Mouse (Mus musculus): ENCODE measurements around the gene Parvg.

Parvg gene

DNA sequence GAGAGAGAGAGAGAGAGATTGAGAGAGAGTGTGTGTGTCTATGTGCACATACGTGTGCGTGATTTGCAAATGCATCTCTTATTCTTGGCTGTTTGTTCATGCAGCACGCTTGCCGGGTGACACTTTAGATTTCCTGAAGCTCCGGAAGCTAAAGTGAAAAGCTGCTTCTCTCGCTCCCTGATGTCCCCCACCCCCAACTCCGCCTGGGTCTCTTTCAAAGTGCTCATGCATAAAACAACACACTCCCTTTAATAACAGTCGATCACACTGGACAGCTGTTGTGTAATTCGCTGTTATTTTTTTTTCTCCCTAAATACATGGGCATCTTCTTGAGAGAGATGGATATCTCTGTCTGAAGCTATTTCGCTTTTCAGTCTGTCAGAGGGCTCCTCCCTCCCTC is 18.5 kb upstream of the Parvg start:
- no peak for DNase-seq (ENCODE audit: low read depth)

DNA sequence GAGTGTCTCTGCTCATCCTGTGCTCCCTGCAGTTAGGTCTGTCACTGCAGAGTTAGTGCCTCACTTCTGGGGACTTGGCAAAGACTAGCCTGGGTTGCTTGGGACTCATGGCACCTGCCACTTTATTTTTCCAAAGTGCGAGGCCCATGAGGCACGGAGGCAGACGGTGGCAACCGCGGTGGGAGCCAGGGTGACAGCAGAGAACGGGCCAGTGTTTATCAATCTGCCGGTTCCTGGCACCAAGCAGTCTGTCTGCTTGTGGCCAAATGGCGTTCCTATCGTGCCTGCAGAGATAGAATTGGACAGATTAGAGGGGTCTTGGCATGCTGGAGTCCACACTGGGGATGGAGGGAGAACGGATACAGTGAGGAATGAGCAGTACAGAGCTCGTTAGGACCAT is 13.6 kb upstream of the Parvg start:
- DNase-seq (ENCODE audit: low read depth) = no peak

DNA sequence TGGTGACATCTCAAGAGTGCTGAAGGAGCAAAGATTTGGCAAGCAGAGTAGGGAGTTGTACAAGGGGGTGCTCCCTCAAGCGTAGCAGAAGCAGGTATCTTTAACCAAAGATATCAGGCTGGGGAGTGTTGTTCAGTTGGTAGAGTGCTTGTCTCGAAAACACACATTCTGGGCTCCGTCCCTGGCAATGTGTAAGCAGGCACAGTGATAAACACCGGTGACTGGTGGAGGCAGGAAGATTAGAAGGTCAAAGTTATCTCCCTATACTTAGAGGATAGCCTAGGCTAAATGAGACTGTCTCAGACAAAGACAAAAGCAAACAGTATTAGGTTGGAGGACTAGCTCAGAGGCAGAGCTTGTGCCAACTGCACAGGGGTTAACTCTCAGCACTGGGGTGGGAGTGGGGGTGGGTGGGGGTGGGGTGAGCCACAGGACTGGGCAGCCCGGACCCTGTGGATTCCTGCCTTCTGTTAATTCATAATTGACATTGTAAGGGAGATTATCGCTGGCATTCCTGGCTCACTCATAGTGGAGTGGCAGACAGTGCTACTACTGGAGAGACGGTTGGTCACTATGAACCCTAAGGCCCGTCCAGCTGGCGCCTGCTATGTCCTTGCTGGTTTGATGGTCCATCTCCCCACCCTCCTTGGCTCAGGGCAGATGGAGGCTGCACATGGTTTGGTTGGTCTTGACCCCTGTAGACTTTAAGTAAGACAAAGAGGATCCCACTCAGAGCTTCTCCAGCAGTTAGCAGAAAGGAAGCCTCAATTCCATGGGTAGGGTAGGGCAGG is 12.3 kb upstream of the Parvg start:
- no peak for DNase-seq (ENCODE audit: low read depth)

DNA sequence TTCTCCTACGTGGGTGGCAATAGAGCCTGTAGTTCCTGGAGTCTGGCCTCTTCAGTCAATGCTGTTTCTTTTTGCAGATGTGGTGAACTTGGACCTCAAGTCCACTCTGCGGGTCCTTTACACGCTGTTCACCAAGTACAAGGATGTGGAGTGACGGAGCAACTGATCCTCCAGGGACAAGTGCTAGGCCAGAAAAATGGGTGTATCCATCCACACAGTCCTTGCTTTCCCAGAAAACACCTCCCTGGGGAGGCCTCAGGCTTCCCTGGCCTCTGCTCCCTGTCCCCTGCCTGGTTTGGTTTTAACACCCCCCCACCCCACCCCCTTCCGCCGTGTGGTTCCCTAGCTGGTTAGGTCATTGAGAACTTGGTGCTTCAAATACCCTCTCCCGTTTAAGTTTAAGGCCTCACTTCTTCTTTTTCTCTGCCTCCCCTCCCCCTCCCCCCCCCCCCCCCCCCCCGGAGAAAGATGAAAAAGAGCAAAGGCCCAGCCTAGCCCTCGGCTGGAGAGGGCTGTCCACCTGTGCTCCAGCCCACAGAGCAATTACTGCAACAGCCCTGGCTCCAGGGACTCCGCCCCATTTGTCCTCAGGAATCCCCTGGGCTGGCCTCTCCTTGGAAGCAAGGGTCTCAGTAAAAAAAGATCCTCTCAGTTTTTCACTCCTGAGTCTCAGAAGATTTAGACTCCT is 10.8 kb upstream of the Parvg start:
- no peak for DNase-seq (ENCODE audit: low read depth)

DNA sequence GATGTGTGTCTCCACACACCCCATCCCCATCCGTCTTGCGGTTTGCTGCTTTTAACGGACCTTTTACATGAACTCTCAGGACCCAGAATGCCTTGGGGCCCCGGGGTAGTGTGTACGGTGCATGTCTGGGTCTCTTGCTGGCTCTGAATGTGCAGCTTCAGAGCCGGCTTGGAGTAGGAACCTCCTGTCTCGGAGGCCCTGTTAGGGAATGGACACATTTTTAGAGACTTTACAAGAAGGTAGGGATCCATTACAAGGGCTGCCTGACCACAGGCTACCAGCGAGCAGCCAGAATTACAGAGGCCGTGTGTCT is 10.3 kb upstream of the Parvg start:
- DNase-seq (ENCODE audit: low read depth) = no peak

DNA sequence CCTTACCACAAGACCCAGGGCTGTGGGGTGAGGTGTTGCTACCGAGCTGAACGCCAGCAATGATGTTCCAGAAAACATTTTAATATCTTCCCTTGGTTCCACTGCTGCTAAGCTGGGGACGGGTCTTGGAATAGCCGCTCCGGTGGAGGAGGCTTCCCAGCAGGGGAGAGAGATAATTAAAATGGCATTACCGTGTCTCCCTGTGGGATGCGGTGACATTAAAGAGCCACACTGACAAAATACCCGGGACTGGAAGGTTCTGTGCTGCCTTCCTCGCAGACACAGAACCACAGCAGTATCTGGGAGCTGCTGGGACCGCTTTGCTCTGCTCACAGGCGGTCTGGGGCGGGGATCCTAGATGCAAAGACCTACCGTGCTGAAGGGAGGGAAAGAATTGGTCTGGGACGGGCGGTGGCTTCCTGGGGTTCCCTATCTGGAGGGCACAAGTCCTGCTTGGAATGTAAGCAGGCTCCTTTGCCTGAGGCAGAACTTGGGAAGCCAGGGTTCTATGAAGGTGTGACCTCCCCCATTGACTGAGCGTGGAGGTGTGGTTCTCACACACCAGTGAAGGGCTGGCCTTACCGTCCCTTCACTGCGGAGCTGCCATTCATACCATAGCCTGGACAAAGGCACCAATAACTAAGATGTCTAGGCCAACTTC is 9.3 kb upstream of the Parvg start:
- DNase-seq (ENCODE audit: low read depth) = no peak

DNA sequence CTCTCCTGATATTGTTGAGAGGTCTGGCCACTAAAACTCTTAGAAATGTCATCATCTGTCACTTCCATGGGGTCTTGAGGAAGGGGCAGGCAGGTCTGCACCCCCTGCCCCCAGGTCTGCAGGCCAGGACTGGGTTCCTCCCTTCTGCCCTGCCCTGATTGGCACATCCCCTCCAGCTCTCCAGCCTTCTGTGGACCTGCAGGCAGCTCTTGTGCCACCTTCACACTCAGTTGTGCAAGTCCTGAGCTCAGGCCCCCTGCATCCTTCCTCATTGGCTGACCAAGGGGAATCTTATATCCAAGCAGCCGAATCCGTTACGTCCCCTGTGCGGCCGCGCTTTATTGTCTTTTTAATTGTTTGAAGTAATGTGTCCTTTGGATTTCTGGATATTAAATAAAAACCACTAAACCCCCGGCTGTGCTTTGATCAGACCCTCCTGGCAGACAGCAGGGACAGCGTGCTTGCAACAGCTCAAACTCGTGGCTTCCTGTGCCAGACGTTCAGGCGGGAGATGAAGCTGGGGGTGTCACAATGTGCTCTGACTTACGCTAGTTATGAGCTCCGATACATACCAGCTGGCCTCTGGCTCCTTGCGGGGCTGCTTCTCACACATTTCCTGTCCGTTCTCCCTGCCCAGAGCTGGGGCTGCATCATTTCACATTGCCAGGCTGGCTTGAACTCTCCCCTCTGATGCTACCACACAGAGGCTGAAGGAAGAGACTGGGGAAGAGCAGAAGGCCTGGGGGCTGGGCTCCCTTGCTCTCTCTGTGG is 8.4 kb upstream of the Parvg start:
- DNase-seq (ENCODE audit: low read depth) = peak; percentile 59

DNA sequence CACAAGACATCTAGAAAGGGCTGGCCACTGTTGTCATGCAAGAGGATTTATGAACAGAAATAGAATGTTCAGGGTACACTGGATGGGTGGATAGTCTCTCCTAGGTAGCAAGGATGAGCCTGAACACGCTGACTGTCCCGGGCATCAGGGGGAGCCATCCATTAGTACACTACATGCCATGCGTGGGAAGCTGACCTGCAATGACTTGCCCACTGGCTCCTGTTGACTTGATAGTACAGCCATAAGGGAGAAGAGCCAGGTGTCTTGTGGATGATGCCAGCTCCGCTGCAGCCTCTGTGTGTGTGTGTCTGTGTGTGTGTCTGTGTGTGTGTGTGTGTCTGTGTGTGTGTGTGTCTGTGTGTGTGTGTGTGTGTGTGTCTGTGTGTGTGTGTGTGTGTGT is 4.4 kb upstream of the Parvg start:
- DNase-seq (ENCODE audit: low read depth) = no peak

DNA sequence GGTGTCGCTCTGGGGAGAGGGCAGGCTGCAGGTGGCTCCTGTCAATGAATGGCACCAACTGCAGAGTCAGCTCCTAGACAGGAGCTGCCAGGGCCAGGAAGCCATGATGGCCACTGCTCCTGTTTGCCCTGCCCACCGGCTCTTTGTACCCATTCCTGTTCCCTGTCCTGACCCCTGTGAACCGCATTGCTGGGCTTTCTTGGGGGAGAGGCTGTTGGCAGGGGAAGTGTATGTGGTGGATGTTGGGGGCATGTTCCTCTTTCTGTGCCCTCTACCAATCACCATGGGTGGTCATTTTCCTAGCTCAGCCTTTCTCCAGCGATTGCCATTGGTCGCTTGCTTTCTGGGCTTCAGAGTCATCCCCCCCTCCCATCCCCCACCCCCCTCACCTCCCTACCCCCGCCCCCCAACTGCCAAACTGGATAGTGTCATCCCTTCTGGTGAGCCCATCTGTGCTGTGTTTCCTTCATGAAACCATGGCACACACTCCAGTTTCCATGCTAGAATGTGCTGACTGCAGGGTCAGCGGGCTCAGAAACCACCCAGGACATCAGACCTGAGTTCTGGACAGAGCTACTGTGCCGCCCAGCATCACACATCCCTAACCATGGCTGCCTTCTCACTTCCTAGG is 2.2 kb upstream of the Parvg start:
- DNase-seq (ENCODE audit: low read depth) = no peak

DNA sequence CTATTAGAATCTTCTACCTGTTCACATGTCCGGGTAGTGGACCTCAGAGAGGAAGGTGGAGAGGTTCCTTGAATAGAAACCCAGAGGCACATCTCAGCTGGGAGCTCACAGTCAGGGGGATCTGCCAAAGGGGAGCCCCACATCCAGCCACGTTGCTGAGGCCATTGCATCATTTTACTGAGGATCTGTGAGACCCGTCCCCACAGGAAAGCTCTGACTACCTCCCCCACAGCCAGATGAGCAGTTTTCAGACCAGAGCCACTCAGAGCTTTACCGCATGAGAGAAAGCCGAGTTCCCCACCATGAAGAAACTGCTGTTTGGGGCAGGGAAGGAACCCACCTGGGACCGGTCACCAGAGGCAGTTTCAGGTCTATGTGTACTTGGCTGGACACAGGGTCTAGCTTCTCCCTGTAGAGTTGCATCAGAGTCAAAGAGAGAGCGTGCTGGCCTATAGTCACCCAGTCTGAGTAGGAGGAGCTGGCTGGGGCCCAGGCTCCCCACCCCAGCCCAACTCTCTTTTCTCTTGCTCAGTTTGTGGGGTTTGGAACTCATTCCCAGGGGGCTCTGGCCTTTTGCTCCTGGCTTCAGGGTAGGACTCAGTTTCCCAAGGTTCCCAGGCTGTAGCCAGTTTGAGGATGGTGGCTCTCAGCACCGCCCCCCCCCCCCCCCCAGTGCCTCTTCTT is 1.2 kb downstream of the Parvg start:
- DNase-seq (ENCODE audit: low read depth) = no peak

DNA sequence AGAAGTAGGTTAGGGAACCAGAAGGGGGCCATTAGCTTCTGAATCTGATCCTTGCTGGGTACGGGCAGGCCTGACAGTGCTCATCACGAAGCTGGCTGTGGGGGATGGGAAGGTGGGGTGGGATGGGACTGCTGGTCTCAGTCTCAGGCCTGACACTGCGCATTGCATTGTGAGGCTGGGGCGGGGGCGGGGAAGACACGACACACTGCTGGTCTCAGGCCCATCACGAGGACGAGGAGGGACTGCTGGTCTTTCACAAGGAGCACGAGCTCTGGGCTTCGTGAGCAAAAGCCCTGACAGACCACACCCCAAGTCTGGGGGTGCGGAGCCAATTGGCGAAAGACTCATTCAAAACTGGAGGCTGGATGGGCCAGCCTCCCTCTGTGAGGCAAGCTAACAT is 1.9 kb downstream of the Parvg start:
- DNase-seq (ENCODE audit: low read depth) = no peak

DNA sequence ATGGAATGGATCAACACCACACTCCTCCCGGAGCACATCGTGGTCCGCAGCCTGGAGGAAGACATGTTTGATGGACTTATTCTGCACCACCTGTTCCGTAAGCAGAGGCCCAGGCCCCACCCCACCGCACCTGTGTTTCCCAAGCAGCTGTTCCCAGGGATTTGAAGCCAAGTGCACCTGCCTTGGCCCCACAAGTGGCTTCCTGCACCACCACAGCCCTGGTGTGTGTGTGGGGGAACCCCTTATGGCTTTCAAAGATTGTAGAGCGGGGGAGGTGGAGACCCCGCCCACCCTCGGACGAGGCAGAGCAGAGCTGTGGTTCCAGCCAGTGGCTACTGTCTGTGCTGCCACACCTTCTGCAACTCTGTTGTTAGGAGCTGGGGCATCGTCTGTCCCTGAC is 5.0 kb downstream of the Parvg start:
- no peak for DNase-seq (ENCODE audit: low read depth)

DNA sequence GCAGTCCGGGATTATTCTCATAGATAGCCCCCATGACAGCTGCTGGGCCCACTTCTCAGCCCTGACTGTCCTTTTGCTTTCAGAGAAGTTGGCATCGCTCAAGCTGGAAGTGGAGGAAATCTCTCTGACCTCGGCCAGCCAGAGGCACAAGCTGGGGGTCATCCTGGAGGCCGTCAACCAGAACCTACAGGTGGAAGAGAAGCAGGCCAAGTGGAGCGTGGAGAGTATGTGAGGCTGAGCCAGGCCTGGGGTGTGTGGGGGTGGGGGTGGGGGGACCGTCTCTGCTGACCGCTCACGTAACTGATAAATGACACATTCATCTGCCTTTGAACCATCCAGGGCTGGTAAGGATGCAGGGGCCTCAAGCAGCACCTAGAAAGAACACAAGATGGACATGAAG is 6.1 kb downstream of the Parvg start:
- no peak for DNase-seq (ENCODE audit: low read depth)

DNA sequence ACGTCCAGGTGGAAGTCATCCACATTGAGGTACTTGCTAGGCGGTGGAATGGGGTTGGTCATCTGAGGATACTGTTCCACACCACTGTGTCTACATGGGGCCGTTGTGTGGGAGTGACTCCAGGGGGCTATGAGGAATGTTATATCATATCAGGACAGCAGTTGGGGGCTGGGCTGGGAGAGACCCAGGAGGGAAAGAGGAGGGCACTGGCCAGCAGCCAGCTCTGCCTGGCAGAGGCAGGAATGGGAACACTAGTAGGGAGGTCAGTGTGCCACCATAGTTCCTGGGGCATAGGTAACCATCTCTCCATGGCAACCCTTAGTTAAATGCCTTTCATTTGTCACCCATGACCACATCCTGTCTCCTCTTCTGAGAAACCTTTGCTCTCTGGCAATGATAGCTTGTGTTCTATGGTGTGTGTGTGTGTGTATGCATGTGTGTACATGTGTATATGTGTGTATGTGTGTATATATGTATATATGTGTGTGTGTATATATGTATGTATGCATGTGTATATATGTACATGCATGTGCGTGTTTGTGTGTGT is 7.3 kb downstream of the Parvg start:
- no peak for DNase-seq (ENCODE audit: low read depth)

DNA sequence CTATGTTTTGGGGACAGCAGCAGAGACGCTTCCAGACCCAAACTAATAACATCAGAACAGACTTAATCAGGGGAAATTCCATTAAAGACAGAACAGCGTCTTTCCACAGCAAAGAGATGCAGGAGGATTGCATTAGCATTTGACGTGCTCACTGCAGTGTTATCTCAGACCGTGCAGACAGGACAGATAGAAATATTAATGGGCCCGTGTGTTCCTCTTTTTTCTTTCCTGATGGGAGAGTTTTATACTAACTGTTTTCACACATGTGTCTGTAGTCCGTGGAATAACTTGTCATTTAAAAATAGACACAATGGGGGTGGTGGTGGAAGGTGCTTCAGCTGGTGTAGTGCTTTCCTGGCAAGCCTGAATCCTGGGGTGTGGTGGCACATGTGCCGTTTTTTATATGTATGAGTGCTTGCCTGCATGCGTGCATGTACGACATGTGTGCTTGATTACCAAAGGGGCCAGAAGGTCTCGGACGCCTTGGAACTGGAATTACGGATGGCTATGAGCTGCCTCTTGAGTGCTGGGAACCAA is 12.5 kb downstream of the Parvg start:
- DNase-seq (ENCODE audit: low read depth) = no peak

DNA sequence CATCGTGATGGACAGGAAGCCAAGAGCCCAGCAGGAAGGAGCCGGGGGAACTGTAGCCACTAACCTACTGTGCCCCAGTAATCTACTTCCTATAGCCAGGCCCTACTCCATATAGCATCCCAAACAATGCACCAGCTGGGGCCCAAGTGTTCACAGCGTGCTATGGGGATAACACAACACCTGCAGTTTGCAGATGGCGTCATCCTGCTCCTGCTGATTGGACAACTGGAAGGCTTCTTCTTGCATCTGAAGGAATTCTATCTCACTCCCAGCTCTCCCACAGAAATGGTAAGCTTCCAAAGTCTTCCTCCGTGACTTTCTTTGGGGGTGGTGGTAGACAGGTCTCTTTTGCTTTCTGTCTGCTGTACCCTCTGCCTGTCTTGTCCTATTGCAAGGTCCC is 13.8 kb downstream of the Parvg start:
- no peak for DNase-seq (ENCODE audit: low read depth)

DNA sequence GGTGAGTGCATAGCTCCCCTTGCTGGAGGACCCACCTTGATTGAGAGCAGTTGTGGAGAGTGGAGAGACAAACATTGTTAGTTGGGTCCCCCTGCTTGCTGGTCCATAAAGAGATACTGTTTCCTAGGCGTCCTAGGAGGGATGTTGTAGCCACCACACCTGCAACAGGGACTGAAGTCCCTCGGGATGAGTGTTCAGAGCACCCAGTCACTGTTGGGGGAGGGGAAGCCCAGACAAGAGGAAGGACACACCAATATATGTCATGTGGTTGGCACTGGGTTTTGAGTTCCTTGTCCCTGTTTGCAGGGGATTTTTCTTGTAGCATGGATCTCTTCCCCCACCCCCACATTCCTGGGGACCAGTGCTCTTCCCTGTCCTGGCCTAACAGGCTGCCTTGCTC is 17.1 kb downstream of the Parvg start:
- no peak for DNase-seq (ENCODE audit: low read depth)

DNA sequence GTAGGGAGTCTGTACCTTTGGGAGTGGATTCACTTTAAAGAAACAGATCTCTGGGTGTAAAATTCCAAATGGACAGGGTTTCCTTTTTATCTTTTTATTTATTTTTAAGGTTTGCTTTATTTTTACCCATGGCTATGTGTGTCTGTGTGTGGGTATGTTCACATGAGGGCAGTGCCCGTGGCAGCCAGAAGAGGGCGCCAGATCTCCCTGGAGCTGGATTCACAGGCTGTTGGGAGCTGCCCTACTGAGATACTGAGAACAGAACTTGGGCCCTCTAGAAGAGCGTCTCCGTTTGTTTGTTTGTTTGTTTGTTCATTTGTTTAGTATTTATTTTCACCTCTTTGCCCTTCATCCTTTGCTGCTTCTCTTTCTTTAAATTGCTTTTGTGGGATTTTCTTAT is 24.9 kb downstream of the Parvg start:
- DNase-seq (ENCODE audit: low read depth) = no peak

DNA sequence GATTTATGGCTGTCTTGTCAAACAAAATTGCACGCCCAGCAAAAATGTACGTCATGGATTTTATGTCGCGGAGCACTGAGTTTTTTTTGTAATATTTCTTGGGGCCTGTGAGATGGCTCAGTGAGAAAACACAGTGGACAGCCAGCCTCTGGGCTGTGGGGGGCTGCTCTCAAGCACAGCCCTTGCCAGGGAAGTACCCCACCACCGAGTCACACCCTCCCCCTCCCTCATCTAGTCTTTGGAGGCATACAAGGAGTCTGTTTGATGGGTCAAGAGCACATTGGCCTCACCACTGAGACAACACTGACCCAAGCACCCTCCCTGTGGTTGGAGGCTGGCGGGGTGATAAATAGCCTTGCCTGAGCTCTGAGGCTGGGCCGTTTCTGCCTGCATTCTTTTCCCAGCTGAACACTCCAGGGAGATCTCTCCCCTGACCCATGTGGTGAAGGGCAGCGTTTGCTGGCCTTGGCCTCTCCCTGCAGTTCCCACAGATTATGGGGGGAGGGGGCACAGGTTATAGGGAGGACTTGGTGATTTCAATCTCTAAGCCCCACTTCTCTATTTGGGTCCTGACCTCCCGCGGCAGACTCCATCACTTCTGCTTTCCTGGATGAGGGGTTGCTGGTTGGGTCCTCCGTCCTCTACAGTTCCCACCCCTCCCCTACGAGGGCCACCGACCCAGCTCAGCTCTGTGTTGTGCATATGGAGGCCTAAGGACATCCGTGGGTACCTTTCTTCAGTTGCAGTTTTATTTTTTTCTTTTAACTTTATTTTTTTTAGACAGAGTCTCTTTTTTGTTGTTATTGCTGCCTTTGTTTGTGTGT is 26.3 kb downstream of the Parvg start:
- DNase-seq (ENCODE audit: low read depth) = no peak

DNA sequence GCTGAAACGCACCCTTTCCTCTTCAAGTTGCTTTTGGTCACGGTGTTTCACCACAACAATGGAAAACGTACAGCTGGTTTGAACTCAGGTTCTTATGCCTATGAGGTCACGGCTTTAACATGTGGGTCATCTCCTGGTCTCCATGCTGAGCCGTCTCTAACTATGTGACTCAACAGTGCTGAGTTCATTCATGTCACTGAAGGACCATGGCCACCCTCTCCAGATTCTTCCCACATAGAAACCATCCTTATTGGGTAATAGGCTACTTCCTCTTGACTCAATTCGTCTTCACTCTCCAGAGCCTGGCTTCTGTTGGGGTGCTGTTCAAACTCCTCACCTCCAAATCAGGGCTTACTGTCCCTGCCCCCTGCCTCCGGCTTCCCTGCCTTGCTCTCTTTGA is 27.5 kb downstream of the Parvg start:
- DNase-seq (ENCODE audit: low read depth) = peak; percentile 11

All from 416B (cell line).